Mouse (Mus musculus) heart, embryonic 11.5 days (tissue): Measurements from ENCODE around the gene 4933414I15Rik. TPM values are rescaled to one million over a fixed set of nuclear protein-coding genes. Genes with fewer than 3 reads are reported as not detected.
A peak's percentile ranks its signal among the peaks of the same experiment; 100 is the strongest.

Experiments
- ATAC-seq: fragments of 200-750 bp; cut with Nextera tagmentation; replicated peaks from 2 replicates; pipeline ENCODE4 v1.8.0; 2017; ENCODE audit warnings: moderate library complexity; ENCODE audit not compliant: insufficient number of reproducible peaks, low FRiP score, low TSS enrichment
- H3K27ac ChIP-seq: fragments of 300-500 bp; sonication (generic); 2 replicates; pipeline ENCODE4 v1.5.1; 2014; ENCODE audit warnings: mild to moderate bottlenecking, low read depth, low read length
- H3K27me3 ChIP-seq: fragments of 300-500 bp; sonication (generic); 2 replicates; pipeline ENCODE4 v1.6.1; 2014; ENCODE audit warnings: mild to moderate bottlenecking, low read length, mixed read lengths; ENCODE audit not compliant: control insufficient read depth, insufficient read depth
- H3K36me3 ChIP-seq: fragments of 300-500 bp; sonication (generic); 2 replicates; pipeline ENCODE4 v1.6.1; 2014; ENCODE audit warnings: mild to moderate bottlenecking, low read length, moderate library complexity, mixed read lengths; ENCODE audit not compliant: control insufficient read depth, insufficient read depth
- H3K4me1 ChIP-seq: fragments of 300-500 bp; sonication (generic); 2 replicates; pipeline ENCODE4 v1.6.1; 2014; ENCODE audit warnings: low read length; ENCODE audit not compliant: control insufficient read depth, insufficient read depth
- H3K4me2 ChIP-seq: fragments of 300-500 bp; sonication (generic); 2 replicates; pipeline ENCODE4 v1.6.1; 2014; ENCODE audit warnings: mild to moderate bottlenecking, moderate library complexity
- H3K4me3 ChIP-seq: fragments of 300-500 bp; sonication (generic); 2 replicates; pipeline ENCODE4 v1.5.1; 2014; ENCODE audit warnings: low read depth, low read length
- H3K9ac ChIP-seq: fragments of 300-500 bp; sonication (generic); 2 replicates; pipeline ENCODE4 v1.6.1; 2014; ENCODE audit warnings: mild to moderate bottlenecking, low read depth, low read length, moderate library complexity
- H3K9me3 ChIP-seq: fragments of 300-500 bp; sonication (generic); replicated peaks from 2 replicates; pipeline ENCODE4 v1.6.1; 2016; ENCODE audit warnings: low read length; ENCODE audit not compliant: control insufficient read depth
- WGBS: fragments of 180-500 bp; shearing (Covaris S2); extraction: QIAGEN DNeasy Blood & Tissue Kit; methylation state at CpG from one replicate; pipeline ENCODE4 v1.1.7; 2014; ENCODE audit not compliant: insufficient replicate concordance; 5-methylcytosine and 5-hydroxymethylcytosine counted together
- polyA plus RNA-seq: library from polyadenylated mRNA; unstranded; fragments of >200 nt; fragmentation: Nextera tagmentation; extraction: Ambion mirVana; gene quantifications from 2 replicates; pipeline ENCODE4 v1.2.1, GENCODE M21; 2014

4933414I15Rik gene
- polyA plus RNA-seq, 1 experiment from 2014 or later = not detected

GRCm38 (mm10) chr11:50939621-50940366 lies 3.8 kb downstream of the 4933414I15Rik start:
- no peak for ATAC-seq
- Histone ChIP-seq H3K4me3 (no peak overlapping the region), H3K36me3 (no peaks in the 10 kb centered on the region), H3K4me2 (no peak overlapping the region), H3K4me1 (no peaks in the 10 kb centered on the region), H3K9me3 (no peaks in the 10 kb centered on the region), H3K27ac (no peak overlapping the region), H3K27me3 (0 out of 2 replicates have a peak, but pooled peaks cover 7% of the 10 kb centered on the region), H3K9ac (no peak overlapping the region)
- 28% methylated on average over 14 of the region's 14 CpGs for WGBS

GRCm38 (mm10) chr11:50938435-50938834 lies 5.1 kb downstream of the 4933414I15Rik start:
- Histone ChIP-seq H3K27me3 (0 out of 2 replicates have a peak, but pooled peaks cover 7% of the 10 kb centered on the region), H3K9me3 (no peaks in the 10 kb centered on the region), H3K27ac (no peak overlapping the region), H3K4me2 (no peak overlapping the region), H3K4me3 (no peak overlapping the region), H3K9ac (no peak overlapping the region), H3K36me3 (no peaks in the 10 kb centered on the region), H3K4me1 (no peaks in the 10 kb centered on the region)
- no peak for ATAC-seq
- 75% methylated on average over 8 of the region's 8 CpGs for WGBS

- Histone ChIP-seq H3K9ac (no peak overlapping the region), H3K36me3 (no peaks in the 10 kb centered on the region), H3K4me3 (no peak overlapping the region), H3K4me1 (no peaks in the 10 kb centered on the region), H3K9me3 (no peaks in the 10 kb centered on the region), H3K27me3 (0 out of 2 replicates have a peak, but pooled peaks cover 2% of the 10 kb centered on the region), H3K27ac (no peak overlapping the region), H3K4me2 (peak overlapping the region; percentile 94)
- no peak for ATAC-seq
- 70% methylated on average over 1 of the region's 1 CpGs for WGBS
Measured at GRCm38 (mm10) chr11:50932040-50932439, 11.5 kb downstream of the 4933414I15Rik start.

- Histone ChIP-seq H3K27ac (no peak within 1 kb of the TSS), H3K4me2 (peak within 1 kb of the TSS; percentile 94), H3K9ac (peak within 1 kb of the TSS; percentile 79), H3K9me3 (no peaks in the 10 kb centered on the region), H3K4me3 (peak within 1 kb of the TSS; percentile 72), H3K27me3 (0 out of 2 replicates have a peak, but pooled peaks cover 2% of the 10 kb centered on the region), H3K36me3 (no peaks in the 10 kb centered on the region), H3K4me1 (no peaks in the 10 kb centered on the region)
- peak; percentile 88; the same call in 1 of the 2 replicates for ATAC-seq
- under 1% methylated on average over 18 of the region's 18 CpGs for WGBS
Measured at GRCm38 (mm10) chr11:50931451-50931866, 12.1 kb downstream of the 4933414I15Rik start, which contains the start of gene Zfp354b. TSS of gene Zfp354b (minus strand) at chr11:50931633.

GRCm38 (mm10) chr11:50931021-50931420 lies 12.5 kb downstream of the 4933414I15Rik start:
- Histone ChIP-seq H3K9ac (peak overlapping the region; percentile 79), H3K4me2 (peak overlapping the region; percentile 94), H3K9me3 (no peaks in the 10 kb centered on the region), H3K27me3 (0 out of 2 replicates have a peak, but pooled peaks cover 2% of the 10 kb centered on the region), H3K36me3 (no peaks in the 10 kb centered on the region), H3K4me1 (no peaks in the 10 kb centered on the region), H3K4me3 (peak overlapping the region; percentile 72), H3K27ac (no peak overlapping the region)
- 0 out of 2 replicates have a peak, but pooled peaks have one; percentile 46 for ATAC-seq
- 1% methylated on average over 16 of the region's 16 CpGs for whole genome bisulfite sequencing

GRCm38 (mm10) chr11:50930469-50931014 lies 13.0 kb downstream of the 4933414I15Rik start:
- WGBS = 12% methylated on average over 14 of the region's 14 CpGs
- Histone ChIP-seq H3K36me3 (no peaks in the 10 kb centered on the region), H3K4me3 (peak overlapping the region; percentile 72), H3K27me3 (0 out of 2 replicates have a peak, but pooled peaks cover 2% of the 10 kb centered on the region), H3K27ac (no peak overlapping the region), H3K4me1 (no peaks in the 10 kb centered on the region), H3K4me2 (peak overlapping the region; percentile 94), H3K9ac (peak overlapping the region; percentile 79), H3K9me3 (no peaks in the 10 kb centered on the region)
- no peak for ATAC-seq

GRCm38 (mm10) chr11:50915671-50916320 lies 27.8 kb downstream of the 4933414I15Rik start, which contains the start of gene Zfp2:
TSS of gene Zfp2 (minus strand) at chr11:50916165.
- H3K36me3 ChIP-seq = peaks cover 11% of the 10 kb centered on the region
- H3K4me1 ChIP-seq = no peaks in the 10 kb centered on the region
- ATAC-seq = peak; percentile 94
- no peaks in the 10 kb centered on the region for H3K27me3 ChIP-seq
- H3K9ac ChIP-seq = peak within 1 kb of the TSS; percentile 90
- WGBS = under 1% methylated on average over 47 of the region's 47 CpGs
- H3K27ac ChIP-seq = no peak within 1 kb of the TSS
- no peaks in the 10 kb centered on the region for H3K9me3 ChIP-seq
- H3K4me3 ChIP-seq = peak within 1 kb of the TSS; percentile 83
- peak within 1 kb of the TSS; percentile 66 for H3K4me2 ChIP-seq

GRCm38 (mm10) chr11:50914461-50914860 lies 29.1 kb downstream of the 4933414I15Rik start:
- Histone ChIP-seq H3K9ac (no peak overlapping the region), H3K27me3 (no peaks in the 10 kb centered on the region), H3K9me3 (no peaks in the 10 kb centered on the region), H3K4me3 (no peak overlapping the region), H3K4me1 (no peaks in the 10 kb centered on the region), H3K36me3 (peaks cover 19% of the 10 kb centered on the region), H3K27ac (no peak overlapping the region), H3K4me2 (no peak overlapping the region)
- ATAC-seq = no peak
- 81% methylated on average over 3 of the region's 3 CpGs for WGBS
